Mouse (Mus musculus) urinary bladder, postnatal 25 days (tissue): Measurements from ENCODE around the gene Mrgpre.

Experiments used
- DNase-seq: peaks from one replicate; pipeline ENCODE4 v3.0.0; 2022; ENCODE audit warnings: low spot score

Gene Mrgpre

GRCm38 (mm10) chr7:143776137-143776536, 8.2 kb downstream of the Mrgpre start:
- no peak for DNase-seq

GRCm38 (mm10) chr7:143769461-143769860, 14.8 kb downstream of the Mrgpre start:
- DNase-seq, result no peak

DNA sequence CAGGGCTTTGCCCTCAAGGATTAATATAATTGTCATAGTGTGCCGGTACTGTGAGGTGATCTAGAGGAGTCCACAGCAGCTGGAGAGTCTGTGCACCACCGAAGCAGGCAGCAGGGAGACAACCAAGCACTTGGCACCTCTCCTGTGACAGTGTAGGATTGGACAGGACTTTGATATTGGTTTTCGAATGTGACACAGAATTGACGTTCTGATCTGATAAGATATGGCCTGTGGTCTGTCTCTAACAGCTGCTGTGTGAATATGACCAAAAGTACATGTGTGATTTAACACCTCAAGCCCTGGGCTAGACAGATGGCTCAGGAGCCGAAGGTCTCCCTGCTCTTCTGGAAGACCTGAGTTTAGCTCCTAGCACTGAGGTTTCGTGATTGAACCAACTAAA, 16.0 kb downstream of the Mrgpre start:
- DNase-seq, result no peak

GRCm38 (mm10) chr7:143766893-143767292, 17.4 kb downstream of the Mrgpre start, which contains the start of gene Mrgprg:
TSS of gene Mrgprg (minus strand) at chr7:143766993.
- no peak for DNase-seq

GRCm38 (mm10) chr7:143764876-143765530, 19.3 kb downstream of the Mrgpre start:
- no peak for DNase-seq

DNA sequence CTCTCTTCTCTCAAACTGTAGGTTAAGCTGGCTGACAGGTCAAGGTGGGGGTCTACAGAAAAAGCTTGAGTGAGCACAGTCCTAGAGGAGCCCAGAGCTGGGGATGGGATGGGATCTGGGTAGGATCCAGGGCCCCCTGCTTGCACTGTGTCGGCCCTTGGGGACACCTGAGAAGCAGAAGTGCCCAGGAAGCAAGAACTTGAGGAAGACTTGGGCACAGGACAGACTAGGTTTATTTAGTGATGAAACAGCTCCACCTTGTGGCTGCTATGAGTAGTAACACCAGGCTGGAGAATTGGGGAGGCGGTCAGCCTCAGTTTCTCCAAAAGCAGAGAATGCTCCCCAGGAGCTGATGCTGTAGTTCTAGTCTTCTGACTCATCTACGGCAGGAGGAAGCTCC, 20.5 kb downstream of the Mrgpre start:
- DNase-seq, result no peak

- no peak for DNase-seq
These were observed 25.3 kb downstream of the Mrgpre start for GRCm38 (mm10) chr7:143758956-143759355.

DNA sequence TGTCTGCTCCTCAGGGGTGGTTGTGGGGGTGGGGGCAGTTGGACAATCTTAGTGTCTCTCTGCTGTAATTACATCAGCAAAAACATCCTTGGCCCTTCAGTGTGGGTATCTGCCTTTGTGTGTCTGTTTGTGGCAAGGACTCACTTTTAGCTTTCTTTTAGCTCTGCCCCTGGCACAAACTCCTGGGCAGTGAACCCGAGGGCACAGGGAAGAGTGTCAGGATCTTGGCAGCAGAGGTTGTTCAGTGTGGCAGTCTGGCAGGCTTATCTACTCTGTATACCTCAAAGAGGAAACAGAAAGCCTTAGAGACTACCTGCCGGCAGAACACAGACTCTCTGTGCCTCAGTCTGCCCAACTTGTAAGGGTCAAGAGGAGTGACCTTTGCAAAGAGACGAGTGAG, 26.6 kb downstream of the Mrgpre start:
- no peak for DNase-seq

- peak; percentile 60 for DNase-seq
These were observed 27.3 kb downstream of the Mrgpre start for GRCm38 (mm10) chr7:143757027-143757390.

DNA sequence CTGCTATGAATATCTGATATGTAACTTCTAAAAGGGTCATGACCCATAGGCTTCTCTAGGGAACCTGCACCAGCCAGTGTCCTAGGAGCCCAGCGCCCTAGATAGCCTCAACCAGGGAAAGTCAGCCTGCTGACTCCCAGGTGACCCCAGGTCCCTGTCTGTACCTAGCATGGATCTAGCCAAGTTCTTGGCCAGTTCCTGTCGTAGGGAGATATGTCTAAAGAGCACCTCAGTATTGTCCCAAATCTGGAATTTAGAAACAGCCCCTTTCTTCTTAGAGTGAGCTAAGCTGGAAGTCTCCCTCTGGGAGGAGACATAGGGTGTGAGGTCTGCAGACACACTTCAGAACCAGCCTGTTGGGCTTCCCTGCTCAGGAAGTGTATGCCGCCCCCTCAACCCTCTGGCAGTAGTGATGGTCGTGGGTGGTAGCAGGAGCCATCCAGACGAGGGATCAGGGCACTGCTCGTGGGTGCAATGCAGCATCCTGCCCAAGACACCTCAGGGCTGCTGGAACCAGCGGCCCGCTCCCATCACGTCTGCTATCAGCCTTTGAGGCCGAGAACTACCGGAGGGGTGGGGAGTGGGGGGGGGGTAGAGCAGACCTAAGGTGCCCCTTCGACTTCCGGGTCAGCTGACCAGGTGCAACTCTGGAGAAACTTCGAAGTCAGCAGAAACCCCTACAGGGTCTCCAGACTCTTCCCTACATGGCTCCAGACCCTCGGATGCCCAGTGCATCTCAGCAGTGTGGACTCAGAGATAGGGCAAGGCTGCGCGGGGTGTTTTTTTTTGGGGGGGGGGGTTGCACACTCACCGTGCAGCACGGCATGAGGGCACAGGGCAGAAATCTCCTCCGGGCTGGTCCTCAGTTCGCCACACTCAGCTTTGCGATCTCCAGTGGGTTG, 27.9 kb downstream of the Mrgpre start, which contains the start of gene Osbpl5:
Gene Osbpl5 (minus strand): TSS at position 861 of the 902 bp plus-strand sequence.
- no peak for DNase-seq

DNA sequence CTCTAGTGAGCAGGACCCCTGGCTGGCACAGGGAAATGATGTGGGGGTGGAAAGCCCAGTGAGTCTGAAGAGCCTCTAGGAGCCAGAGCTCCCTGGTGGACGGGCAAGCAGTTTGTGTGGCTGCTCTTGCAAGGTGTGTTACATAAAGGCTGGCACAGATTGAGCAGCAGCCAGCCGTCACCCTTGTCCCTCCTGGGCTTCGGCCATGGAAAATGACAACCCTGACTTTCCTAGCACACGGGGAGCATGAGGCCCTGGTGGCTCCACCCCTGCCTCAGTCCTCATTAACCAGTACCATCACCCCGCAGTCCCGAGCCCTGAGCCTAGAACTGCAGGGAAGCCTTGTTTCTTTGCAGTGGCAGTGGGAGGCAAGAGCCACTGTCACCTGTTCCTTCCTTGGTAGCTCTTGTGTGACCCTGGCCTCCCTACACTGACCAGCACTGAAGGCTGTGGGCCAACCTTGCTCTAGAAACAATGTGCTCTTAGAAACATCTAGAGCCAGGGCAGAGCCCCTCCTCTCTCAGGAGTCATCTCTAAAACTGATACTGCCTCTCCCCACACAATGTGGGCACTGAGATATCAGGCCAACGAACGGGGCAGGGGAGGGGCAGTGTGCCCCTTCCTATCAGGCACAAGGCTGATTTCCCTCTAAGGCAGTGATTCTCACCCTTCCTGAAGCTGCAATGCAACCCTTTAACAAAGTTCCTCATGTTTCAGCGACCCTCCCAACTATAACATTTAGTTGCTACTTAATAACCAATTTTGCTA, 28.8 kb downstream of the Mrgpre start:
- DNase-seq, result no peak

DNA sequence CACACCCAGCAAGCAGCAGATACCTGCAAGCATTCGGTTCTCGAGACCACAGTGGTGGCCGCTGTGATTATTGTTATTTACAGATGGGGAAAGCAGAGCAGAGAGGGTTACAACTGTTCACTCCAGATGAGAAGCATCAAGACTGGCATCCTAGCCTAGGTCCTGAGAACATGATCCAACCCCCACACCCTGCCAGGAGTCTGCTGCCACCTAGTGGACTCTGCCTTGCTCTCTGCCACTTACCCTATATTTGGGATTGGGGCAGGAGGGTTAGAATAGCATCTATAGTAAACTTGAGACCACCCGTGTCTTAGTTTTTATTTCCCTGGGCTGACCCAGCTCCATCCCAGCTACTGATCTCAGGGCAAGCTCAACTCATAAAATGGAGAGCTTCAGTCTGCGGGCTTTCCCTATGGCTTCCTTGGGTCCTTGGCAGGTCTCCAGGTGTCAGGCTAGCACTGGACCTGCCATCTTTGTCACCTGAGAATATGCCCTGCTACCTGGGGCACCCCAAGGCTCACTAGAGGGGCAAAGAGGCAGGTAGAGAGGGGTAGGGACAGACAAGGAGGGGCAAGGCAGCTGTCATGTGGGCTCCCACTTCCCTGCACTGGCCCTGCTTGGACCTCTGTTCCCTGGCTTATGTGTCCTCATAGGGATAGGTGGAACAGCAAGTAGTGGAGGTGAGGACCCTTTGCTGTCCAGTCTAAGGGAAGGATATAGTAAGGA, 30.1 kb downstream of the Mrgpre start:
- DNase-seq, result peak; percentile 65

DNA sequence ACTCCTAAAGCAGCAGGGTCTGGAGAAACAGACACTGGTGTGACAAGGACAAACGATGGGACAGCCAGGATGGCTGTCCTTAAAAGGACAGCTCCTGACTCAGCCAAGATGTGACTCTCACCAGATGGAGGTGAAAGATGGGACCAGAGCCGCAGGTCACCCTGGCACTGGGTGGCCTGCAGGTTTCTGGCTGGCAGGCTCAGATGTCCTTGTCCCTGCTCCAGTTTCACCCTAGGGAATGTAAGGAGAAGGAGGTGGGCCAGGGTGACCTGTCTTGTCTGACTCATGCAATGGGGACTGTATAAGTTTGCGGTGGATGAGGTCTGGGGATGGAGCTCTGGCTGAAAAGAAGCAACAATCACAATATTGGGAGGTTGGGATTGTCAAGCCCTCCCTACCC, 31.7 kb downstream of the Mrgpre start:
- DNase-seq, result no peak

GRCm38 (mm10) chr7:143752056-143752455, 32.2 kb downstream of the Mrgpre start:
- no peak for DNase-seq

- no peak for DNase-seq
These were observed 32.9 kb downstream of the Mrgpre start for GRCm38 (mm10) chr7:143751380-143751779.

- no peak for DNase-seq
These were observed 35.3 kb downstream of the Mrgpre start for GRCm38 (mm10) chr7:143749045-143749444.

GRCm38 (mm10) chr7:143748041-143748868, 36.0 kb downstream of the Mrgpre start:
- peak; percentile 83 for DNase-seq

GRCm38 (mm10) chr7:143740653-143741052, 43.6 kb downstream of the Mrgpre start:
- DNase-seq, result no peak

DNA sequence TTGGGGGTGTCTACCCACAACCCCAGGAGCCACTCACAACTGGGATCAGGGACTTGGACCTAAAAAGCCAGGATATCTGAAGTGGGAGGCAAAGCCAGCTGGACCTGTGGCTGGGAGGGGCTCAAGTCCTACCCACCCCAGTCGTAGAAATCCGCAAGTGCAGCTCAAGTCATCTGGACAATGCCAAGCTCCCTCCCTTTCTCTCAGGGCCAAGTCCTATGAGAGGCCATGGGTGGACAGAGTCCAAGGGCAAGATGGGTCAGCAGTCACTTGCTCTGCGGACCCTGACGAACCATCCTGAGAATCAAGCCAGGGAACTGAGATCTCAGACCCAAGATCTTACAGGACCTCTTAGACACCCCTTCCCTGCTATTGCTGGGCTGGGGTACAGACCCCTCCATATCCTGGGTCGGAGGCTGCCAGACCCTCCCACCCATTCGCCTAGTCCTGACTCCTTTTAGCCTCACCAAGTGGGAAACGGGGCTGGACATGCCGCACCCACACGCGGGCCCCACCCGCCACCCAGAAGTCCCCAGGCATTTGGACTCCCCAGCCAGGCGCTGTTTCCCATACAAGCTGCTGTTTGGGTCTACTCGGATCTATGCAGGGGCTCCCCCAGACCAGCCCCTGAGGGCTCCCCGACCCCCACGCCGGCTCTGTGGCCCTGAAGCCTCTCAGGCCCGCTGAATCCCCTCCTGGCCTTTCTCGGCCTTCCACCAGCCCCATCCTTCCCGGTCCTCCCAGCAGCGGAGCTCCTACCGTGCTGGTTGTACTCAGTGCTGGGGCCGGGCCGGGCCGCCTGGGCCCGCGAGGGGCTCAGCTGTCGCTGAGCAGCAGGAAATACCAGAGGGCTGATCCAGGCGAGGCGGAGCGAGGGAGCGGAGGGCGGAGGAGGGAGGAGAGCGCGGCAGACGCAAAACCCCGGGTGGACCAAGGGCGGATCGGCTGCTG, 44.5 kb downstream of the Mrgpre start:
- DNase-seq, result peak; percentile 81

GRCm38 (mm10) chr7:143738601-143739006, 45.7 kb downstream of the Mrgpre start:
- DNase-seq, result no peak
